In genomic region chr14:49173290-49174135, GRCm38 (mm10) we compare ENCODE assay signal across 8 mouse cellular contexts. TPM values are rescaled to one million over a fixed set of nuclear protein-coding genes. Genes with fewer than 3 reads are reported as not detected.
DNase-seq lines count a peak whose midpoint lies in the region; ATAC-seq and TF ChIP-seq lines count a peak whose summit lies in the region.

No protein-coding gene starts in this region.

- H3K79me2 ChIP-seq in MEL (ENCODE audit: control insufficient read depth, insufficient read depth, low read length, poor library complexity) (peaks cover 33% of the 10 kb centered on the region), myocyte (ENCODE audit: control insufficient read depth, insufficient read depth) (peaks cover 49% of the 10 kb centered on the region)

- no peak for TF ChIP-seq CTCF in MEL (IDR thresholded peaks at IDR 0.05 in 2 of 3, conservative IDR thresholded peaks at IDR 0.05 in 1 of 3; ENCODE audit: control insufficient read depth in 1 of 3, insufficient read depth in 1 of 3, low read depth in 2 of 3, low read length in 3 of 3, poor library complexity in 1 of 3, severe bottlenecking in 1 of 3)

- H3K27ac ChIP-seq in MEL (ENCODE audit: control insufficient read depth, low read depth, low read length): no peak overlapping the region
- no peak overlapping the region for H3K27ac ChIP-seq in forebrain, embryonic 11.5 days (ENCODE audit: low read depth, low read length)
- no peak overlapping the region for H3K27ac ChIP-seq in kidney, embryonic 16.5 days (ENCODE audit: low read length)

- no peak for TF ChIP-seq RAD21 in MEL (IDR thresholded peaks at IDR 0.05; ENCODE audit: low read depth, low read length)

- peaks cover 12 to 15% of the 10 kb centered on the region in 2 experiments for H3K4me1 ChIP-seq in MEL (ENCODE audit: control insufficient read depth in 1 of 2, insufficient read depth in 2 of 2, low read length in 2 of 2)
- peaks cover 8% of the 10 kb centered on the region; the same call in 1 of the 2 replicates for H3K4me1 ChIP-seq in forebrain, embryonic 11.5 days (replicated peaks; ENCODE audit: control insufficient read depth, insufficient read depth, low read length)
- peaks cover 24% of the 10 kb centered on the region for H3K4me1 ChIP-seq in kidney, embryonic 16.5 days (ENCODE audit: insufficient read depth, low read length)

- DNase-seq in kidney, adult 18-20 months: peak; percentile 9
- DNase-seq in kidney, postnatal 14 days: no peak
- DNase-seq in MEL (ENCODE audit: low read depth, low spot score): peak; percentile 25
- DNase-seq in forebrain, embryonic 11.5 days (ENCODE audit: low spot score): no peak
- DNase-seq in frontal cortex, postnatal 25 days (ENCODE audit: low spot score in 2 of 2): no peak
- no peak for DNase-seq in ovary, adult 18-20 months (ENCODE audit: low spot score)

- H3ac ChIP-seq in myocyte (ENCODE audit: control insufficient read depth, insufficient read length): peak overlapping the region; percentile 78

- H3K9me3 ChIP-seq in MEL (replicated peaks; ENCODE audit: insufficient read depth, low read length): no peaks in the 10 kb centered on the region
- no peaks in the 10 kb centered on the region for H3K9me3 ChIP-seq in forebrain, embryonic 11.5 days (ENCODE audit: control insufficient read depth, low read length)
- no peaks in the 10 kb centered on the region for H3K9me3 ChIP-seq in kidney, embryonic 16.5 days (ENCODE audit: low read length)

- TF ChIP-seq POLR2A in MEL (IDR thresholded peaks at IDR 0.05; ENCODE audit: control insufficient read depth in 1 of 2, insufficient read depth in 1 of 2, low read depth in 1 of 2, low read length in 2 of 2, poor library complexity in 1 of 2) (no peak), myocyte (IDR thresholded peaks at IDR 0.05; ENCODE audit: insufficient read length, low read depth) (no peak)

- peak overlapping the region; percentile 97 for H3K4me3 ChIP-seq in MEL (ENCODE audit: control insufficient read depth in 1 of 2, insufficient read depth in 1 of 2, low read depth in 2 of 2, low read length in 2 of 2)
- peak overlapping the region; percentile 95 for H3K4me3 ChIP-seq in forebrain, embryonic 11.5 days (ENCODE audit: low read depth, low read length)
- peak overlapping the region; percentile 94 for H3K4me3 ChIP-seq in kidney, embryonic 16.5 days (ENCODE audit: low read length)
- H3K4me3 ChIP-seq in myocyte: peak overlapping the region; percentile 40

- peak overlapping the region; percentile 94 for H3K4me2 ChIP-seq in forebrain, embryonic 11.5 days (ENCODE audit: low read depth, low read length, severe bottlenecking)
- H3K4me2 ChIP-seq in kidney, embryonic 16.5 days (replicated peaks; ENCODE audit: low read depth, low read length): peak overlapping the region; percentile 82
- H3K4me2 ChIP-seq in myocyte (ENCODE audit: low read depth): peak overlapping the region; percentile 84

- ATAC-seq in forebrain, embryonic 11.5 days (replicated peaks; ENCODE audit: low FRiP score): no peak
- no peak for ATAC-seq in kidney, embryonic 16.5 days (ENCODE audit: low FRiP score, low TSS enrichment)

- 67% methylated on average over 16 of the region's 16 CpGs for WGBS in forebrain, embryonic 11.5 days
- 38% methylated on average over 16 of the region's 16 CpGs for WGBS in kidney, embryonic 16.5 days

- H3K9ac ChIP-seq in MEL (ENCODE audit: control insufficient read depth, low read depth, low read length, poor library complexity, severe bottlenecking): peak overlapping the region; percentile 88
- peak overlapping the region; percentile 95 for H3K9ac ChIP-seq in forebrain, embryonic 11.5 days (ENCODE audit: low read length)
- peak overlapping the region; percentile 95 for H3K9ac ChIP-seq in kidney, embryonic 16.5 days (replicated peaks; ENCODE audit: low read length)

- no peak for TF ChIP-seq EP300 in MEL (IDR thresholded peaks at IDR 0.05; ENCODE audit: low read depth in 1 of 2, low read length in 2 of 2)

- H3K36me3 ChIP-seq in MEL (ENCODE audit: control insufficient read depth in 1 of 2, insufficient read depth in 2 of 2, low read length in 2 of 2) (peaks cover 14 to 31% of the 10 kb centered on the region in 2 experiments), myocyte (ENCODE audit: control insufficient read depth, insufficient read depth) (peaks cover 6% of the 10 kb centered on the region)
- H3K36me3 ChIP-seq in forebrain, embryonic 11.5 days (ENCODE audit: control insufficient read depth, insufficient read depth, low read length): no peaks in the 10 kb centered on the region
- 0 out of 2 replicates have a peak, but pooled peaks cover 3% of the 10 kb centered on the region for H3K36me3 ChIP-seq in kidney, embryonic 16.5 days (ENCODE audit: insufficient read depth, low read length)

- H3K27me3 ChIP-seq in MEL (ENCODE audit: control insufficient read depth in 1 of 2, insufficient read depth in 2 of 2, low read length in 2 of 2) (no peaks in the 10 kb centered on the region), myocyte (ENCODE audit: control insufficient read depth, insufficient read depth, insufficient read length) (no peaks in the 10 kb centered on the region)
- no peaks in the 10 kb centered on the region for H3K27me3 ChIP-seq in forebrain, embryonic 11.5 days (ENCODE audit: control insufficient read depth, insufficient read depth, low read length)
- no peaks in the 10 kb centered on the region for H3K27me3 ChIP-seq in kidney, embryonic 16.5 days (ENCODE audit: insufficient read depth, low read length)

TF ChIP-seq in MEL, 35 proteins besides CTCF, POLR2A, EP300 and RAD21:
- TF ChIP-seq ZMIZ1 (IDR thresholded peaks at IDR 0.05; ENCODE audit: low read depth, low read length): no peak
- TF ChIP-seq MXI1 (IDR thresholded peaks at IDR 0.05; ENCODE audit: low read depth, low read length): peak; percentile 53
- TF ChIP-seq JUND (IDR thresholded peaks at IDR 0.05; ENCODE audit: low read depth, low read length): no peak

TF ChIP-seq in myocyte, 11 proteins besides CTCF, POLR2A, EP300 and RAD21:
- no peak for TF ChIP-seq MYOD1 (IDR thresholded peaks at IDR 0.05; ENCODE audit: control insufficient read depth in 1 of 3, insufficient read length in 2 of 3, low read depth in 2 of 3)
- no peak for TF ChIP-seq REST (IDR thresholded peaks at IDR 0.05; ENCODE audit: insufficient read depth, insufficient read length)
- no peak for TF ChIP-seq SRF (IDR thresholded peaks at IDR 0.05; ENCODE audit: control insufficient read depth, insufficient read length, low read depth)
- TF ChIP-seq POLR2AphosphoS2 (IDR thresholded peaks at IDR 0.05; ENCODE audit: insufficient read length, low read depth): no peak
- no peak for TF ChIP-seq MYOG (IDR thresholded peaks at IDR 0.05; ENCODE audit: control insufficient read depth in 1 of 3, insufficient read depth in 1 of 3, insufficient read length in 2 of 3, low read depth in 2 of 3)
- TF ChIP-seq E2F4 (IDR thresholded peaks at IDR 0.05; ENCODE audit: insufficient read depth): no peak
- no peak for TF ChIP-seq MAX (IDR thresholded peaks at IDR 0.05; ENCODE audit: low read depth)
- no peak for TF ChIP-seq TCF3 (IDR thresholded peaks at IDR 0.05; ENCODE audit: insufficient read length, low read depth)
- TF ChIP-seq TCF12 (IDR thresholded peaks at IDR 0.05; ENCODE audit: insufficient read depth, poor library complexity, severe bottlenecking): no peak
- no peak for TF ChIP-seq CEBPB (IDR thresholded peaks at IDR 0.05; ENCODE audit: insufficient read depth, poor library complexity, severe bottlenecking)
- TF ChIP-seq USF1 (IDR thresholded peaks at IDR 0.05; ENCODE audit: low read depth): no peak

RNA-seq across cellular contexts. Expression of gene Naa30, which starts 1.5 kb away (rescaled TPM):
- total RNA-seq in MEL (2012; rRNA removed): 15.9 and 16.4 TPM in 2 replicates
- polyA plus RNA-seq in MEL (2012; ENCODE audit: insufficient read depth in 1 of 2, insufficient read length in 2 of 2, low read depth in 1 of 2, low replicate concordance in 2 of 2, missing spikeins in 1 of 2): 10 to 100 TPM; 18.7 to 32.6 TPM
- 18.4 and 19.3 TPM in 2 replicates for polyA plus RNA-seq in forebrain, embryonic 11.5 days (2014; fragmentation: Nextera tagmentation; extraction: Ambion mirVana)
- 7.3 and 7.4 TPM in 2 replicates for polyA plus RNA-seq in kidney, embryonic 16.5 days (2015; fragmentation: Nextera tagmentation; extraction: Ambion mirVana)
- 7.2 TPM for polyA plus RNA-seq in myocyte (2012; fragmentation: generic; extraction: Trizol)

Comparison
In these comparisons a context has a peak if more than half of its experiments do, and no peak if none do; other contexts are left out.
1. DNase-seq: peak in kidney, adult 18-20 months (single experiment) and MEL (single experiment); none in kidney, postnatal 14 days (single experiment), forebrain, embryonic 11.5 days (single experiment), frontal cortex, postnatal 25 days (0 of 2) and ovary, adult 18-20 months (single experiment).
2. H3K4me3 ChIP-seq: peak in every context shown above with its lines; median percentile 97 in MEL; 95 in forebrain, embryonic 11.5 days; 94 in kidney, embryonic 16.5 days; 40 in myocyte.
3. Peak in every context shown above with its lines, with median percentiles within 50 percentile points of each other: H3K9ac ChIP-seq and H3K4me2 ChIP-seq.